Comparison of ENCODE assay signal across 8 mouse cellular contexts in the genomic region with DNA sequence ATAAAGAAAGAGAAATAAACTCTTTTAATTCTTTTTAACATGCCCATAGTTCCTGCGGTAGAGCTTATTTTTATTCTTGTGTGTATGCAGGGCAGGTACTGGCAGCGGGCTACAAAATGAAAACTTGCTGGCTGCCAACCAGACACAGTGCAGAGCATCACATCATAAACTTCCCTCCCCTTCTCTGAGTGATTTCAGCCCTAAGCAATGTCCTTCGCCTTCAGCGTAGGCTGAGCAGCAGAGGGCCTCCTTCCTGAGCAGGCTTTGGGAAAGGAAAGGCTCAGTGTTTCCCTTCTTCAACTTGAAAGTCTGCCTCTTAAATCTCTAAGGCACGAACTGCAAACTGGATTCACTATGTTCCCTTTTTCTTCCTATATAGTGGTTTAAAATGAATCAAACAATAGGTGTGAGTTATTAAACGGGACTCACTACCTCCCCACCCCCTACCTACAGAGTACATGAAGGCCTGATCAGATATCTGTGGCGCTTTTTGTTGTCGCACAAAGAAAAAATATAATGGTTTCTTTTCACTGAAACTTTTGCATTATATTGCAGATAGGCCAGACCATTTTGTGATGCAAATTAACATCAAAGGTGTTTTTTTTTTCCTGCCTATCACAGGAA. TPM values are rescaled to one million over a fixed set of nuclear protein-coding genes. Genes with fewer than 3 reads are reported as not detected.
A peak's percentile ranks its signal among the peaks of the same experiment; 100 is the strongest.
DNase-seq lines count a peak whose midpoint lies in the region; ATAC-seq and TF ChIP-seq lines count a peak whose summit lies in the region.

No protein-coding gene starts in this region.

- H3K4me3 ChIP-seq in left cerebral cortex, adult 2 months: peak overlapping the region; percentile 35
- no peak overlapping the region for H3K4me3 ChIP-seq in heart, embryonic 11.5 days (ENCODE audit: low read depth, low read length)
- no peak overlapping the region for H3K4me3 ChIP-seq in limb, embryonic 14.5 days (replicated peaks; ENCODE audit: low read length)
- H3K4me3 ChIP-seq in forebrain, embryonic 14.5 days (ENCODE audit: low read depth, low read length): no peak overlapping the region

- peak; percentile 73 for ATAC-seq in heart, embryonic 11.5 days (replicated peaks; ENCODE audit: insufficient number of reproducible peaks, low FRiP score, low TSS enrichment)
- ATAC-seq in limb, embryonic 14.5 days (ENCODE audit: low FRiP score, low read depth): peak; percentile 63; the same call in 1 of the 2 replicates
- ATAC-seq in forebrain, embryonic 14.5 days: no peak

- H3K4me2 ChIP-seq in heart, embryonic 11.5 days: peak overlapping the region; percentile 43
- H3K4me2 ChIP-seq in limb, embryonic 14.5 days (replicated peaks; ENCODE audit: low read depth, low read length, severe bottlenecking): no peak overlapping the region
- no peak overlapping the region for H3K4me2 ChIP-seq in forebrain, embryonic 14.5 days (ENCODE audit: low read length)

- H3K36me3 ChIP-seq in heart, embryonic 11.5 days (ENCODE audit: control insufficient read depth, insufficient read depth, low read length): no peaks in the 10 kb centered on the region
- no peaks in the 10 kb centered on the region for H3K36me3 ChIP-seq in limb, embryonic 14.5 days (ENCODE audit: control insufficient read depth, insufficient read depth, low read length)
- no peaks in the 10 kb centered on the region for H3K36me3 ChIP-seq in forebrain, embryonic 14.5 days (ENCODE audit: control insufficient read depth, insufficient read depth, low read length)

- DNase-seq in left cerebral cortex, adult 2 months (ENCODE audit: extremely low spot score in 1 of 2, low spot score in 2 of 2): peak in 1 of 2 experiments; percentile 55
- no peak for DNase-seq in left cerebral cortex, adult 11 months (ENCODE audit: low spot score)
- DNase-seq in brain, embryonic 14.5 days (ENCODE audit: low read depth): peak; percentile 43
- peak; percentile 46 for DNase-seq in limb, embryonic 14.5 days (ENCODE audit: low spot score)
- peak; percentile 26 for DNase-seq in skeletal muscle tissue, adult 2 months (ENCODE audit: low read depth, low spot score)
- no peak for DNase-seq in thymus, postnatal 10 days (ENCODE audit: low spot score in 2 of 2)
- DNase-seq in forebrain, embryonic 14.5 days (ENCODE audit: low spot score): no peak

- peaks cover 9% of the 10 kb centered on the region for H3K4me1 ChIP-seq in heart, embryonic 11.5 days (ENCODE audit: control insufficient read depth, insufficient read depth, low read length)
- H3K4me1 ChIP-seq in limb, embryonic 14.5 days (ENCODE audit: control insufficient read depth, insufficient read depth, low read length): 0 out of 2 replicates have a peak, but pooled peaks cover 7% of the 10 kb centered on the region
- no peaks in the 10 kb centered on the region for H3K4me1 ChIP-seq in forebrain, embryonic 14.5 days (ENCODE audit: control insufficient read depth, insufficient read depth, low read length)

- intact Hi-C loops in left cerebral cortex, adult 2 months (cut with DNase I): loop anchor here (2.0 kb wide), 1 partner anchor 183 kb away; no protein-coding TSS in a partner anchor

- H3K27ac ChIP-seq in left cerebral cortex, adult 2 months: peak overlapping the region; percentile 82
- H3K27ac ChIP-seq in heart, embryonic 11.5 days (ENCODE audit: low read depth, low read length): peak overlapping the region; percentile 68
- H3K27ac ChIP-seq in limb, embryonic 14.5 days (replicated peaks; ENCODE audit: low read depth, low read length): no peak overlapping the region
- H3K27ac ChIP-seq in forebrain, embryonic 14.5 days (ENCODE audit: low read depth, low read length): no peak overlapping the region

- WGBS in heart, embryonic 11.5 days (ENCODE audit: insufficient replicate concordance): 31% methylated on average over 8 of the region's 8 CpGs
- WGBS in limb, embryonic 14.5 days: 44% methylated on average over 8 of the region's 8 CpGs
- WGBS in forebrain, embryonic 14.5 days: 47% methylated on average over 8 of the region's 8 CpGs

- no peaks in the 10 kb centered on the region for H3K27me3 ChIP-seq in heart, embryonic 11.5 days (ENCODE audit: control insufficient read depth, insufficient read depth, low read length)
- no peaks in the 10 kb centered on the region for H3K27me3 ChIP-seq in limb, embryonic 14.5 days (ENCODE audit: control insufficient read depth, insufficient read depth, low read length)
- no peaks in the 10 kb centered on the region for H3K27me3 ChIP-seq in forebrain, embryonic 14.5 days (replicated peaks; ENCODE audit: control insufficient read depth, insufficient read depth, low read length)

- TF ChIP-seq POLR2A in brain, embryonic 14.5 days (IDR thresholded peaks at IDR 0.05; ENCODE audit: borderline replicate concordance, extremely low read depth, insufficient read depth, insufficient read length, poor library complexity, severe bottlenecking): no peak
- TF ChIP-seq POLR2A in limb, embryonic 14.5 days (IDR thresholded peaks at IDR 0.05; ENCODE audit: borderline replicate concordance, extremely low read depth, insufficient read depth, insufficient read length): no peak

- H3K9ac ChIP-seq in heart, embryonic 11.5 days (ENCODE audit: low read depth, low read length): no peak overlapping the region
- no peak overlapping the region for H3K9ac ChIP-seq in limb, embryonic 14.5 days (ENCODE audit: low read depth, low read length, severe bottlenecking)
- H3K9ac ChIP-seq in forebrain, embryonic 14.5 days (ENCODE audit: low read length): no peak overlapping the region

- no peaks in the 10 kb centered on the region for H3K9me3 ChIP-seq in heart, embryonic 11.5 days (replicated peaks; ENCODE audit: control insufficient read depth, low read length)
- no peaks in the 10 kb centered on the region for H3K9me3 ChIP-seq in limb, embryonic 14.5 days (ENCODE audit: control insufficient read depth, low read length)
- H3K9me3 ChIP-seq in forebrain, embryonic 14.5 days (replicated peaks; ENCODE audit: control insufficient read depth, low read length): no peaks in the 10 kb centered on the region

- TF ChIP-seq CTCF in left cerebral cortex, adult 2 months (IDR thresholded peaks at IDR 0.05): peak; percentile 26
- TF ChIP-seq CTCF in brain, embryonic 14.5 days (IDR thresholded peaks at IDR 0.05; ENCODE audit: borderline replicate concordance, extremely low read depth, insufficient read depth, insufficient read length): peak; percentile 1; the same call in 1 of the 2 replicates

RNA-seq across cellular contexts. Expression of gene Mef2c, which starts 28.2 kb away (rescaled TPM):
- 100 to 1,000 TPM; 545 to 647 TPM for total RNA-seq in left cerebral cortex, adult 2 months (2021)
- polyA plus RNA-seq in brain, embryonic 14.5 days (2012; rRNA removed): 19.4 and 22.5 TPM in 2 replicates
- 126 and 130 TPM in 2 replicates for polyA plus RNA-seq in heart, embryonic 11.5 days (2014; fragmentation: Nextera tagmentation; extraction: Ambion mirVana)
- 50.0 and 59.3 TPM in 2 replicates for polyA plus RNA-seq in limb, embryonic 14.5 days (2012; rRNA removed)
- 137 and 158 TPM in 2 replicates for polyA plus RNA-seq in limb, embryonic 14.5 days (2014; fragmentation: Nextera tagmentation; extraction: Ambion mirVana)
- polyA plus RNA-seq in forebrain, embryonic 14.5 days (2014; fragmentation: Nextera tagmentation; extraction: Ambion mirVana): 99.4 and 180 TPM in 2 replicates

Comparison
In these comparisons a context has a peak if more than half of its experiments do, and no peak if none do; other contexts are left out.
1. DNase-seq: peak in brain, embryonic 14.5 days (single experiment), limb, embryonic 14.5 days (single experiment) and skeletal muscle tissue, adult 2 months (single experiment); none in left cerebral cortex, adult 11 months (single experiment), thymus, postnatal 10 days (0 of 2) and forebrain, embryonic 14.5 days (single experiment).
2. H3K27ac ChIP-seq: peak in left cerebral cortex, adult 2 months (single experiment) and heart, embryonic 11.5 days (single experiment); none in limb, embryonic 14.5 days (single experiment) and forebrain, embryonic 14.5 days (single experiment).